Mouse (Mus musculus): ENCODE measurements around the gene Olfr1412. TPM values are rescaled to one million over a fixed set of nuclear protein-coding genes. Genes with fewer than 3 reads are reported as not detected.

The Olfr1412 gene
- polyA plus RNA-seq (2015; fragmentation: Nextera tagmentation; extraction: Ambion mirVana): not detected in 2 replicates

GRCm38 (mm10) chr1:92585479-92585878 is at the start of gene Olfr1412:
Olfr1412 (plus strand) TSS chr1:92585779.
- no peaks in the 10 kb centered on the region for H3K4me1 ChIP-seq
- no peaks in the 10 kb centered on the region for H3K9me3 ChIP-seq
- no peak within 1 kb of the TSS for H3K9ac ChIP-seq
- H3K27me3 ChIP-seq (replicated peaks): no peaks in the 10 kb centered on the region
- no peak within 1 kb of the TSS for H3K4me2 ChIP-seq
- H3K4me3 ChIP-seq (replicated peaks): no peak within 1 kb of the TSS
- 84% methylated on average over 2 of the region's 2 CpGs for WGBS
- no peak within 1 kb of the TSS for H3K27ac ChIP-seq
- no peak for ATAC-seq (ENCODE audit: insufficient read depth, low FRiP score, low read depth)
- no peaks in the 10 kb centered on the region for H3K36me3 ChIP-seq

- no peaks in the 10 kb centered on the region for H3K36me3 ChIP-seq
- no peaks in the 10 kb centered on the region for H3K4me1 ChIP-seq
- WGBS: 36% methylated on average over 5 of the region's 5 CpGs
- H3K4me3 ChIP-seq (replicated peaks): no peak overlapping the region
- no peaks in the 10 kb centered on the region for H3K9me3 ChIP-seq
- H3K4me2 ChIP-seq: no peak overlapping the region
- no peak overlapping the region for H3K27ac ChIP-seq
- no peaks in the 10 kb centered on the region for H3K27me3 ChIP-seq (replicated peaks)
- H3K9ac ChIP-seq: no peak overlapping the region
- ATAC-seq (ENCODE audit: insufficient read depth, low FRiP score, low read depth): no peak
Measured at GRCm38 (mm10) chr1:92536972-92537371, 48.6 kb upstream of the Olfr1412 start.

GRCm38 (mm10) chr1:92539071-92539470 is 46.5 kb upstream of the Olfr1412 start:
- Histone ChIP-seq H3K27me3 (replicated peaks) (no peaks in the 10 kb centered on the region), H3K4me3 (replicated peaks) (no peak overlapping the region), H3K9me3 (no peaks in the 10 kb centered on the region), H3K9ac (no peak overlapping the region), H3K4me1 (no peaks in the 10 kb centered on the region), H3K27ac (no peak overlapping the region), H3K36me3 (no peaks in the 10 kb centered on the region), H3K4me2 (no peak overlapping the region)
- 51% methylated on average over 2 of the region's 2 CpGs for WGBS
- ATAC-seq (ENCODE audit: insufficient read depth, low FRiP score, low read depth): no peak

- ATAC-seq (ENCODE audit: insufficient read depth, low FRiP score, low read depth): no peak
- Histone ChIP-seq H3K4me2 (no peak overlapping the region), H3K4me3 (replicated peaks) (no peak overlapping the region), H3K9me3 (no peaks in the 10 kb centered on the region), H3K4me1 (no peaks in the 10 kb centered on the region), H3K27ac (no peak overlapping the region), H3K27me3 (replicated peaks) (no peaks in the 10 kb centered on the region), H3K9ac (no peak overlapping the region), H3K36me3 (no peaks in the 10 kb centered on the region)
- 83% methylated on average over 2 of the region's 2 CpGs for WGBS
Measured at GRCm38 (mm10) chr1:92545929-92546328, 39.6 kb upstream of the Olfr1412 start.

- no peak for ATAC-seq (ENCODE audit: insufficient read depth, low FRiP score, low read depth)
- 87% methylated on average over 3 of the region's 3 CpGs for WGBS
Measured at GRCm38 (mm10) chr1:92571022-92571421, 14.6 kb upstream of the Olfr1412 start, which contains the start of gene Olfr1413. Olfr1413 (plus strand) TSS chr1:92571322.

GRCm38 (mm10) chr1:92594111-92594510 is 8.5 kb downstream of the Olfr1412 start, which contains the start of gene Olfr1411:
Olfr1411 (plus strand) TSS chr1:92594411.
- Histone ChIP-seq H3K4me2 (no peak within 1 kb of the TSS), H3K27me3 (replicated peaks) (no peaks in the 10 kb centered on the region), H3K27ac (no peak within 1 kb of the TSS), H3K4me3 (replicated peaks) (no peak within 1 kb of the TSS), H3K4me1 (no peaks in the 10 kb centered on the region), H3K9me3 (no peaks in the 10 kb centered on the region), H3K9ac (no peak within 1 kb of the TSS), H3K36me3 (no peaks in the 10 kb centered on the region)
- no peak for ATAC-seq (ENCODE audit: insufficient read depth, low FRiP score, low read depth)

More at GRCm38 (mm10) chr1:92571022-92571421, 14.6 kb upstream of the Olfr1412 start, which contains the start of gene Olfr1413:
- no peak within 1 kb of the TSS for H3K4me3 ChIP-seq (replicated peaks)
- H3K27me3 ChIP-seq (replicated peaks): no peaks in the 10 kb centered on the region
- H3K9ac ChIP-seq: no peak within 1 kb of the TSS
- no peak within 1 kb of the TSS for H3K4me2 ChIP-seq
- no peaks in the 10 kb centered on the region for H3K9me3 ChIP-seq
- no peaks in the 10 kb centered on the region for H3K36me3 ChIP-seq
- H3K27ac ChIP-seq: no peak within 1 kb of the TSS
- H3K4me1 ChIP-seq: no peaks in the 10 kb centered on the region

- WGBS: 71% methylated on average over 3 of the region's 3 CpGs
- H3K36me3 ChIP-seq: no peaks in the 10 kb centered on the region
Measured at GRCm38 (mm10) chr1:92596019-92596418, 10.4 kb downstream of the Olfr1412 start.

GRCm38 (mm10) chr1:92605482-92605881 is 19.9 kb downstream of the Olfr1412 start, which contains the start of gene Olfr1410:
Olfr1410 (plus strand) TSS chr1:92605782.
- no peaks in the 10 kb centered on the region for H3K4me1 ChIP-seq
- no peaks in the 10 kb centered on the region for H3K36me3 ChIP-seq
- H3K4me3 ChIP-seq (replicated peaks): no peak within 1 kb of the TSS
- 92% methylated on average over 1 of the region's 1 CpGs for WGBS
- no peaks in the 10 kb centered on the region for H3K27me3 ChIP-seq (replicated peaks)
- H3K9me3 ChIP-seq: no peaks in the 10 kb centered on the region
- no peak for ATAC-seq (ENCODE audit: insufficient read depth, low FRiP score, low read depth)
- H3K27ac ChIP-seq: no peak within 1 kb of the TSS
- no peak within 1 kb of the TSS for H3K9ac ChIP-seq
- no peak within 1 kb of the TSS for H3K4me2 ChIP-seq

More at GRCm38 (mm10) chr1:92596019-92596418, 10.4 kb downstream of the Olfr1412 start:
- H3K9me3 ChIP-seq: no peaks in the 10 kb centered on the region
- no peak overlapping the region for H3K27ac ChIP-seq
- no peak overlapping the region for H3K4me2 ChIP-seq
- H3K27me3 ChIP-seq (replicated peaks): no peaks in the 10 kb centered on the region
- no peak overlapping the region for H3K4me3 ChIP-seq (replicated peaks)
- ATAC-seq (ENCODE audit: insufficient read depth, low FRiP score, low read depth): no peak
- H3K9ac ChIP-seq: no peak overlapping the region
- no peaks in the 10 kb centered on the region for H3K4me1 ChIP-seq

- no peaks in the 10 kb centered on the region for H3K27me3 ChIP-seq (replicated peaks)
- no peak overlapping the region for H3K27ac ChIP-seq
- H3K4me3 ChIP-seq (replicated peaks): no peak overlapping the region
- ATAC-seq (ENCODE audit: insufficient read depth, low FRiP score, low read depth): no peak
- no peaks in the 10 kb centered on the region for H3K36me3 ChIP-seq
- H3K9me3 ChIP-seq: no peaks in the 10 kb centered on the region
- 73% methylated on average over 4 of the region's 4 CpGs for WGBS
- no peaks in the 10 kb centered on the region for H3K4me1 ChIP-seq
- no peak overlapping the region for H3K9ac ChIP-seq
- no peak overlapping the region for H3K4me2 ChIP-seq
Measured at GRCm38 (mm10) chr1:92607711-92608110, 22.1 kb downstream of the Olfr1412 start.

- no peaks in the 10 kb centered on the region for H3K27me3 ChIP-seq (replicated peaks)
- WGBS: 5% methylated on average over 5 of the region's 5 CpGs
- H3K4me3 ChIP-seq (replicated peaks): no peak overlapping the region
- no peak overlapping the region for H3K4me2 ChIP-seq
- H3K36me3 ChIP-seq: no peaks in the 10 kb centered on the region
- no peaks in the 10 kb centered on the region for H3K9me3 ChIP-seq
- H3K27ac ChIP-seq: no peak overlapping the region
- ATAC-seq (ENCODE audit: insufficient read depth, low FRiP score, low read depth): no peak
- H3K9ac ChIP-seq: no peak overlapping the region
- no peaks in the 10 kb centered on the region for H3K4me1 ChIP-seq
Measured at GRCm38 (mm10) chr1:92611008-92611407, 25.4 kb downstream of the Olfr1412 start.

- H3K4me3 ChIP-seq (replicated peaks): no peak overlapping the region
- no peaks in the 10 kb centered on the region for H3K27me3 ChIP-seq (replicated peaks)
- H3K9ac ChIP-seq: no peak overlapping the region
- H3K4me2 ChIP-seq: no peak overlapping the region
- no peak for ATAC-seq (ENCODE audit: insufficient read depth, low FRiP score, low read depth)
- no peaks in the 10 kb centered on the region for H3K36me3 ChIP-seq
- no peaks in the 10 kb centered on the region for H3K4me1 ChIP-seq
- 40% methylated on average over 4 of the region's 4 CpGs for WGBS
- no peak overlapping the region for H3K27ac ChIP-seq
- no peaks in the 10 kb centered on the region for H3K9me3 ChIP-seq
Measured at GRCm38 (mm10) chr1:92613175-92613574, 27.6 kb downstream of the Olfr1412 start.

GRCm38 (mm10) chr1:92614516-92614915 is 28.9 kb downstream of the Olfr1412 start:
- H3K36me3 ChIP-seq: no peaks in the 10 kb centered on the region

GRCm38 (mm10) chr1:92616046-92616445 is 30.5 kb downstream of the Olfr1412 start:
- H3K27me3 ChIP-seq (replicated peaks): no peaks in the 10 kb centered on the region
- H3K36me3 ChIP-seq: no peaks in the 10 kb centered on the region
- ATAC-seq (ENCODE audit: insufficient read depth, low FRiP score, low read depth): no peak
- no peak overlapping the region for H3K27ac ChIP-seq
- no peaks in the 10 kb centered on the region for H3K4me1 ChIP-seq
- H3K4me2 ChIP-seq: no peak overlapping the region
- WGBS: 60% methylated on average over 1 of the region's 1 CpGs
- H3K9ac ChIP-seq: no peak overlapping the region
- H3K9me3 ChIP-seq: no peaks in the 10 kb centered on the region
- H3K4me3 ChIP-seq (replicated peaks): no peak overlapping the region

More at GRCm38 (mm10) chr1:92614516-92614915, 28.9 kb downstream of the Olfr1412 start:
- Histone ChIP-seq H3K4me1 (no peaks in the 10 kb centered on the region), H3K9me3 (no peaks in the 10 kb centered on the region), H3K27ac (no peak overlapping the region), H3K4me2 (no peak overlapping the region), H3K9ac (no peak overlapping the region), H3K27me3 (replicated peaks) (no peaks in the 10 kb centered on the region), H3K4me3 (replicated peaks) (no peak overlapping the region)
- ATAC-seq (ENCODE audit: insufficient read depth, low FRiP score, low read depth): no peak
- WGBS: 7% methylated on average over 1 of the region's 1 CpGs
